In genomic region chr5:89911508-89911907, GRCm38 (mm10) we compare ENCODE assay signal across 27 mouse cellular contexts. TPM values are rescaled to one million over a fixed set of nuclear protein-coding genes. Genes with fewer than 3 reads are reported as not detected.
DNase-seq lines count a peak whose midpoint lies in the region; ATAC-seq and TF ChIP-seq lines count a peak whose summit lies in the region.
"Had no signal": no experiment of that assay in that cellular context is flagged by ENCODE, and none has a peak within 500 bp of the region (broad histone marks: within the 10 kb centered on the region; RNA-seq: fewer than 3 reads in every experiment).

No protein-coding gene starts in this region.

- peaks cover 18% of the 10 kb centered on the region for H3K4me1 ChIP-seq in hindbrain, embryonic 13.5 days (replicated peaks)
- 0 out of 2 replicates have a peak, but pooled peaks cover 5% of the 10 kb centered on the region for H3K4me1 ChIP-seq in hindbrain, embryonic 14.5 days (replicated peaks; ENCODE audit: control insufficient read depth, insufficient read depth, low read length)
- 0 out of 2 replicates have a peak, but pooled peaks cover 9% of the 10 kb centered on the region for H3K4me1 ChIP-seq in neural tube, embryonic 12.5 days
- peaks cover 8% of the 10 kb centered on the region for H3K4me1 ChIP-seq in neural tube, embryonic 15.5 days
- H3K4me1 ChIP-seq in cerebellum, adult 2 months (ENCODE audit: control insufficient read depth, insufficient read depth, low read length), result no peaks in the 10 kb centered on the region
- H3K4me1 ChIP-seq: embryonic facial prominence, embryonic 13.5 days; embryonic facial prominence, embryonic 15.5 days had no signal

- H3K27ac ChIP-seq in hindbrain, embryonic 13.5 days, result no peak overlapping the region
- H3K27ac ChIP-seq in hindbrain, embryonic 14.5 days, result no peak overlapping the region
- no peak overlapping the region for H3K27ac ChIP-seq in neural tube, embryonic 12.5 days
- no peak overlapping the region for H3K27ac ChIP-seq in neural tube, embryonic 15.5 days (replicated peaks)
- no peak overlapping the region for H3K27ac ChIP-seq in cerebellum, adult 2 months (ENCODE audit: insufficient read depth, low read length)
- H3K27ac ChIP-seq: embryonic facial prominence, embryonic 13.5 days; embryonic facial prominence, embryonic 15.5 days; forebrain, embryonic 10.5 days; forebrain, embryonic 12.5 days had no signal

- no peak overlapping the region for H3K9ac ChIP-seq in hindbrain, embryonic 13.5 days
- H3K9ac ChIP-seq in hindbrain, embryonic 14.5 days, result no peak overlapping the region
- no peak overlapping the region for H3K9ac ChIP-seq in neural tube, embryonic 12.5 days
- no peak overlapping the region for H3K9ac ChIP-seq in neural tube, embryonic 15.5 days (replicated peaks)
- H3K9ac ChIP-seq: embryonic facial prominence, embryonic 13.5 days; embryonic facial prominence, embryonic 15.5 days; forebrain, embryonic 12.5 days had no signal

- H3K4me3 ChIP-seq in hindbrain, embryonic 13.5 days, result no peak overlapping the region
- H3K4me3 ChIP-seq in hindbrain, embryonic 14.5 days (replicated peaks; ENCODE audit: low read length), result no peak overlapping the region
- no peak overlapping the region for H3K4me3 ChIP-seq in neural tube, embryonic 12.5 days
- no peak overlapping the region for H3K4me3 ChIP-seq in neural tube, embryonic 15.5 days (replicated peaks)
- no peak overlapping the region for H3K4me3 ChIP-seq in cerebellum, adult 2 months (replicated peaks; ENCODE audit: insufficient read depth, low read depth, low read length)
- H3K4me3 ChIP-seq: embryonic facial prominence, embryonic 13.5 days; embryonic facial prominence, embryonic 15.5 days; erythroblast, embryonic 14.5 days; forebrain, embryonic 10.5 days; forebrain, embryonic 12.5 days had no signal

- H3K27me3 ChIP-seq in hindbrain, embryonic 13.5 days, result 0 out of 2 replicates have a peak, but pooled peaks cover 3% of the 10 kb centered on the region
- H3K27me3 ChIP-seq in hindbrain, embryonic 14.5 days (ENCODE audit: control insufficient read depth, insufficient read depth, low read length), result 0 out of 2 replicates have a peak, but pooled peaks cover 3% of the 10 kb centered on the region
- H3K27me3 ChIP-seq in neural tube, embryonic 12.5 days (replicated peaks), result no peaks in the 10 kb centered on the region
- H3K27me3 ChIP-seq in neural tube, embryonic 15.5 days (replicated peaks), result no peaks in the 10 kb centered on the region
- no peaks in the 10 kb centered on the region for H3K27me3 ChIP-seq in cerebellum, adult 2 months (ENCODE audit: control insufficient read depth, insufficient read depth, low read length)
- H3K27me3 ChIP-seq: CH12.LX; embryonic facial prominence, embryonic 13.5 days; embryonic facial prominence, embryonic 15.5 days had no signal

- WGBS in hindbrain, embryonic 13.5 days, result 48% methylated on average over 4 of the region's 4 CpGs
- 52% methylated on average over 4 of the region's 4 CpGs for WGBS in hindbrain, embryonic 14.5 days
- WGBS in neural tube, embryonic 12.5 days, result 54% methylated on average over 4 of the region's 4 CpGs
- WGBS in neural tube, embryonic 15.5 days, result 39% methylated on average over 4 of the region's 4 CpGs
- WGBS in cerebellum, adult 2 months, result 55% methylated on average over 4 of the region's 4 CpGs

- DNase-seq in hindbrain, embryonic 14.5 days (ENCODE audit: low spot score), result no peak
- no peak for DNase-seq in neural tube, embryonic 10.5 days (ENCODE audit: extremely low spot score, low spot score)
- DNase-seq in cerebellum, adult 2 months, result no peak
- DNase-seq: adrenal gland, adult 8-10 months; adrenal gland, postnatal 14 days; adrenal gland, postnatal 36 days; B cell, adult 2 months; cerebellum, adult 11-12 months; cerebellum, adult 8-10 months; cerebellum, adult 9-11 months; cerebellum, postnatal 14 days; cerebellum, postnatal 36 days had no signal

- no peak overlapping the region for H3K4me2 ChIP-seq in hindbrain, embryonic 13.5 days
- no peak overlapping the region; the same call in 1 of the 2 replicates for H3K4me2 ChIP-seq in hindbrain, embryonic 14.5 days (replicated peaks)
- H3K4me2 ChIP-seq in neural tube, embryonic 12.5 days (replicated peaks), result no peak overlapping the region
- peak overlapping the region; percentile 42; the same call in 1 of the 2 replicates for H3K4me2 ChIP-seq in neural tube, embryonic 15.5 days
- H3K4me2 ChIP-seq: embryonic facial prominence, embryonic 13.5 days; embryonic facial prominence, embryonic 15.5 days; forebrain, embryonic 12.5 days had no signal

- ATAC-seq in hindbrain, embryonic 13.5 days (ENCODE audit: low FRiP score), result 0 out of 2 replicates have a peak, but pooled peaks have one; percentile 61
- no peak for ATAC-seq in hindbrain, embryonic 14.5 days (ENCODE audit: low FRiP score)
- peak; percentile 54; the same call in 1 of the 2 replicates for ATAC-seq in neural tube, embryonic 12.5 days (ENCODE audit: low FRiP score, low read depth)
- peak; percentile 58; the same call in 1 of the 2 replicates for ATAC-seq in neural tube, embryonic 15.5 days (ENCODE audit: low FRiP score)
- ATAC-seq: activated CD4-positive, CD25-positive, alpha-beta regulatory T cell, adult 4 months; CD4-positive, CD25-positive, alpha-beta regulatory T cell, adult 4 months; forebrain, embryonic 14.5 days; forebrain, embryonic 16.5 days; Patski had no signal

- TF ChIP-seq CTCF in cerebellum, adult 2 months (IDR thresholded peaks at IDR 0.05; ENCODE audit: borderline replicate concordance, insufficient read depth, low read depth, low read length), result no peak

- TF ChIP-seq POLR2A in cerebellum, adult 2 months (IDR thresholded peaks at IDR 0.05; ENCODE audit: borderline replicate concordance, insufficient read depth, low read length), result no peak

- no peaks in the 10 kb centered on the region for H3K36me3 ChIP-seq in hindbrain, embryonic 13.5 days
- H3K36me3 ChIP-seq in hindbrain, embryonic 14.5 days (replicated peaks; ENCODE audit: control insufficient read depth, insufficient read depth), result no peaks in the 10 kb centered on the region
- H3K36me3 ChIP-seq in neural tube, embryonic 12.5 days, result no peaks in the 10 kb centered on the region
- no peaks in the 10 kb centered on the region for H3K36me3 ChIP-seq in neural tube, embryonic 15.5 days
- H3K36me3 ChIP-seq: embryonic facial prominence, embryonic 13.5 days; embryonic facial prominence, embryonic 15.5 days; forebrain, embryonic 10.5 days; forebrain, embryonic 12.5 days; G1E had no signal

- H3K9me3 ChIP-seq in hindbrain, embryonic 13.5 days, result no peaks in the 10 kb centered on the region
- H3K9me3 ChIP-seq in hindbrain, embryonic 14.5 days (ENCODE audit: control insufficient read depth, low read length), result no peaks in the 10 kb centered on the region
- no peaks in the 10 kb centered on the region for H3K9me3 ChIP-seq in neural tube, embryonic 12.5 days
- no peaks in the 10 kb centered on the region for H3K9me3 ChIP-seq in neural tube, embryonic 15.5 days (replicated peaks)
- H3K9me3 ChIP-seq: embryonic facial prominence, embryonic 13.5 days; embryonic facial prominence, embryonic 15.5 days; forebrain, embryonic 10.5 days; forebrain, embryonic 12.5 days had no signal

RNA-seq across cellular contexts. Expression of gene Adamts3, which starts 28.4 kb away (rescaled TPM):
- 2.8 and 4.2 TPM in 2 replicates for polyA plus RNA-seq in hindbrain, embryonic 13.5 days (2015; fragmentation: Nextera tagmentation; extraction: Ambion mirVana)
- polyA plus RNA-seq in hindbrain, embryonic 14.5 days (2014; fragmentation: Nextera tagmentation; extraction: Ambion mirVana), result 7.6 and 7.7 TPM in 2 replicates
- polyA plus RNA-seq in neural tube, embryonic 12.5 days (2016; fragmentation: Nextera tagmentation; extraction: Ambion mirVana), result 3.9 and 5.6 TPM in 2 replicates
- polyA plus RNA-seq in neural tube, embryonic 15.5 days (2015; fragmentation: Nextera tagmentation; extraction: Ambion mirVana), result 4.7 and 5.5 TPM in 2 replicates
- polyA plus RNA-seq in cerebellum, adult 2 months (2012; rRNA removed), result 10.9 and 11.4 TPM in 2 replicates
- polyA plus RNA-seq: CD4-positive, CD25-positive, alpha-beta regulatory T cell, adult 4 months; G1E; Patski had no signal
